Mouse (Mus musculus): ENCODE measurements around the gene Fam50b.

Fam50b gene

DNA sequence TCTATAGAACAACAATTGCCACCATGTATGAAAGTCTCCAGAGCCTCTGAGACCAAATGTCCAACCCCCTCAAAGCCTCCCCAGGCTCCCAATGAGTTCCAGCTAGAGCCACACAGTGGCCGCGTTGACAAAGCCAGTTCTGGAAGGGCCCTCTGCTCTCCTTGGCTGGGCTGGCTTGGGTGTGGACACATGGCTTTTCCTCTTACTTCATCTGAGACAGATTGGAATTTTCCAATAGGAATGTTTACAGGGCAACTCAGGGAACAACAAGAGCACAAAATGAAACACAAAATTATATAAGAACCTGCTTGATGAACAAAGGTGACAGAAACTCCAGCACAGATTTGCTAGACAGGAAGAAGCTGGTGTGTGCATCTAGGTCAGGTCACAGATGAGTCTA lies 59.8 kb downstream of the Fam50b start:
- DNase-seq (ENCODE audit: low read depth) = no peak
